Mouse (Mus musculus): ENCODE data around the gene 3110040M04Rik. TPM values are rescaled to one million over a fixed set of nuclear protein-coding genes. Genes with fewer than 3 reads are reported as not detected.

Gene 3110040M04Rik
- polyA plus RNA-seq, 1 experiment: not detected

DNA sequence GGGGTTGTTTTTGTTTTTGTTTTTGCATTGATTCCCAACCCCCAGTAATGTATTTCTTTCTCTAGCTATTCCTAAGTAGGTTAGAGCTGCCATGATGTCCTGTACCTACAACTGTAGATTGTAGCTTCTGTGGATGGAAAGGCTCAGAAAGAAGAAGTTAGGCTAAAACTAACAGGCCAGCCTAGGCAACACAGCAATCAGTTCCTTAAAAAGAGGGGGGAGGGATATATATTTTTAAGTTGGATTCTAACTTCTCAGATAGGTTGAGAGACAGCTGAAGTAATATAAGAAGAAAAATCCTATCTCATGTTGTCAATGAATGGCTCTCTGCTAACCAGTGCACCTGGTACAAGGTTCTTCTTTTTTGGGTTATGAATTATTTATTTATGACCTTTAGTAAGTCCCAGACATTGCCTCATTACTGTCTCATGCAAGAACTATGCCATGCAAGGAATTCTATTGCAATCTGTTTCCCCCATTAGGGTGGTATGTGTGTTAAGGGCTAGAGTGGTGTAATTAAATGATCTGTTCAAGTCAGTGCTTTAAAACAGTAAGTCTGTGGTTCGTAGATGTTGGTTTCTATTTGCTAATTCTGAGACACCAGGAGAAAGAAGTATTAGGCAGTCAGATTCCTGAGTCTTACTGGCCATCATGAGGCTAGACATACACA, 24.5 kb downstream of the 3110040M04Rik start:
- no peak overlapping the region for H3K4me3 ChIP-seq (ENCODE audit: insufficient read depth, low read depth, low read length)
- no peaks in the 10 kb centered on the region for H3K4me1 ChIP-seq (ENCODE audit: control insufficient read depth, insufficient read depth, low read length)
- WGBS: 80% methylated on average over 1 of the region's 1 CpGs
- TF ChIP-seq POLR2A (IDR thresholded peaks at IDR 0.05; ENCODE audit: insufficient read depth, low read depth, low read length) (no peak), CTCF (IDR thresholded peaks at IDR 0.05; ENCODE audit: insufficient read depth, low read depth, low read length) (no peak)
- no peak overlapping the region for H3K27ac ChIP-seq (ENCODE audit: insufficient read depth, low read depth, low read length)

DNA sequence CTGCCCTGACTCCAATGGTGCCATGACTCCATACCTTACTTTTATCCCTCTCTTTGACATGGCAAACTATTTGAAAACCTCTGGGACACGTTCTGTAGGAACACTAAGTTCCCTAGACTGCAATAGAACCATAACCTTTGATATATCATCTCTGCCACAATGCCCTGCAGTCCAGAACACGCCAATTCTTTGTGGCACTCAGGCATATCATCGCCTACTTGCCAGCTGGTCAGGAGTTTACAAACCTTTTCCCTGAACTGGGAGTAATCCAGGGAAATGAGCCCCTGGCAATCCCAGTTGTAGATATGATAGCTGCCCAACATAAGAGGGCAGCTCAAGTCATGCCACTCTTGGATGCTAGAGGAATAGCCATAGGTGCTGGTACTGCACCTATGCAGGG, 28.4 kb downstream of the 3110040M04Rik start:
- WGBS: 92% methylated on average over 3 of the region's 3 CpGs
- no peak for TF ChIP-seq CTCF (IDR thresholded peaks at IDR 0.05; ENCODE audit: insufficient read depth, low read depth, low read length)
- TF ChIP-seq POLR2A (IDR thresholded peaks at IDR 0.05; ENCODE audit: insufficient read depth, low read depth, low read length): no peak

DNA sequence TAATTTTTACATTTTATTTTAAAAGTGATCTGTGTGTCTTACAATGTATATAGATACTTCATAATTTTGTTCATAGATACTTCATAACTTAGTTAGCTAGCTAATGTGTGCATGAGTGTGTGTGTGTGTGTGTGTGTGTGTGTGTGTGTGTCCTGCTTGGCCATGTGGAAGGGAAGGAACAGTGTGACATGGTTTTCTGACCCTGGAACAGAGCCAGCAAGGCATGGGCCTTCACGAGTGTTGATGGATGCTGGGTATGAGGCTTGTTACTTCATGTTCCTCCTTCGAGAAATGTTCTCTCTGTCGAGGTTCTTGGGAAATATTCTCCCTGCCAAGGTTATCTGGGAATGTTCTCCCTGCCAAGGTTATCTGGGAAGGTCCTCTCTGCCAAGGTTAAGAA, 29.8 kb downstream of the 3110040M04Rik start:
- WGBS: 87% methylated on average over 3 of the region's 3 CpGs
- Histone ChIP-seq H3K27ac (ENCODE audit: insufficient read depth, low read depth, low read length) (no peak overlapping the region), H3K4me1 (ENCODE audit: control insufficient read depth, insufficient read depth, low read length) (no peaks in the 10 kb centered on the region), H3K4me3 (ENCODE audit: insufficient read depth, low read depth, low read length) (no peak overlapping the region)
- no peak for TF ChIP-seq CTCF (IDR thresholded peaks at IDR 0.05; ENCODE audit: insufficient read depth, low read depth, low read length)
- TF ChIP-seq POLR2A (IDR thresholded peaks at IDR 0.05; ENCODE audit: insufficient read depth, low read depth, low read length): no peak

More for the DNA sequence above, 28.4 kb downstream of the 3110040M04Rik start:
- Histone ChIP-seq H3K4me3 (ENCODE audit: insufficient read depth, low read depth, low read length) (no peak overlapping the region), H3K4me1 (ENCODE audit: control insufficient read depth, insufficient read depth, low read length) (no peaks in the 10 kb centered on the region), H3K27ac (ENCODE audit: insufficient read depth, low read depth, low read length) (no peak overlapping the region)

DNA sequence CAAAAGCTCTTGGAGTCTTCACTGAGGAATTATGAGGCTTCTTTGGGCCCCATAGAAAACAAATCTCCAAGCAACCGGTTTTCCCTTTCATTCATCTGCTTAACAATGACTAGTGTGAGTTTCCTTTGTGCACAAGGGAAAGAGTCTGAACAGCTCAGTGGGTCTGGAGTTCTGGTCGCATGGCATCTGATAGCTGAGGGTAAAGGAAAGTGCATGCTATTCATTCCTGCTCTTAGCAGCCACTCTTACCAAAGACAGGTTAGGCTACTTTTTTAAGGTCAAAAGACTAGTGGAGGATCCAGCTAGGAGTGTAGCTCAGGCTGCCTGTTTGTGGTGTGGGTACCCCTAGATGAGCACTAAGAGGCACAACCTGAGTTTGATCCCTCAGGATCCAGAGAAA, 31.7 kb downstream of the 3110040M04Rik start:
- Histone ChIP-seq H3K4me3 (ENCODE audit: insufficient read depth, low read depth, low read length) (no peak overlapping the region), H3K4me1 (ENCODE audit: control insufficient read depth, insufficient read depth, low read length) (no peaks in the 10 kb centered on the region), H3K27ac (ENCODE audit: insufficient read depth, low read depth, low read length) (no peak overlapping the region)
- WGBS: 49% methylated on average over 2 of the region's 2 CpGs
- no peak for TF ChIP-seq CTCF (IDR thresholded peaks at IDR 0.05; ENCODE audit: insufficient read depth, low read depth, low read length)
- no peak for TF ChIP-seq POLR2A (IDR thresholded peaks at IDR 0.05; ENCODE audit: insufficient read depth, low read depth, low read length)

DNA sequence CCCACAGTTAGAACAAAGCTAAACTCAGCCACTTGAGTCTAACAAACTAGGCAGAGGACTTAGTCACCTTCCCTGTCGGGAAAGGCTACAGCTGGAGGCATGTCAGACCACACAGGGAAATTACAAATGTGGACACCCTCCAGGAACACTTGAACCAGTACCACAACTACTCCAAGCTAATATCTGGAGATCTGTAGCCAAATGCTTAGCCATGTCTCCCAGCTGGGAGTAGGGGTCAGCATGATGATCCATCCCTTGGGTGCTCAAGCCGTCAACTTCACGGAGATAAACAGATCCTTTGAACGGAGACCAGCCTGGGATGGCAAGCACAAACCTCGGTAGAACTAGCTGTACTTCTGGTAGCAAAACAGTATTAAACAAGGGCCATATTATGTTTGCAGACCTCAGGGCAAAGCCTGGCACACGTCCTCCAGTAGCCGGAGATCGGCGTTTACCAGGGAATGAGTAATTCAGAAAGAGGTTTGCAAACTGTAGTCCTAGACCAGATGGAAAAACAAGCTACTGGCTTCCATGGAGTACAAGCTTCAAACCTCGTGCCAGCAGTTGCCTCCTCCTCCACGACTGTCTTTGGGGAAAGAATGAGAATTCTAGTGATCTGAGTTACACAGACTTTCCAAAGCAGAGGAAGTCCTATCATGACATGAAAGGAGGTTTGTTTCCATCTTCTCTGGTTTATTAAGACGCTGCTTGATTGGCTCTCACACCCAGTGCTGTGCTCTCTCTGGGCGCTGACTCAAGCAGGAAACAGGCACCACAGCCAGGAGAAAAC, 32.4 kb downstream of the 3110040M04Rik start:
- Histone ChIP-seq H3K4me3 (ENCODE audit: insufficient read depth, low read depth, low read length) (no peak overlapping the region), H3K4me1 (ENCODE audit: control insufficient read depth, insufficient read depth, low read length) (no peaks in the 10 kb centered on the region), H3K27ac (ENCODE audit: insufficient read depth, low read depth, low read length) (no peak overlapping the region)
- 24% methylated on average over 13 of the region's 13 CpGs for WGBS
- TF ChIP-seq POLR2A (IDR thresholded peaks at IDR 0.05; ENCODE audit: insufficient read depth, low read depth, low read length): no peak
- no peak for TF ChIP-seq CTCF (IDR thresholded peaks at IDR 0.05; ENCODE audit: insufficient read depth, low read depth, low read length)

DNA sequence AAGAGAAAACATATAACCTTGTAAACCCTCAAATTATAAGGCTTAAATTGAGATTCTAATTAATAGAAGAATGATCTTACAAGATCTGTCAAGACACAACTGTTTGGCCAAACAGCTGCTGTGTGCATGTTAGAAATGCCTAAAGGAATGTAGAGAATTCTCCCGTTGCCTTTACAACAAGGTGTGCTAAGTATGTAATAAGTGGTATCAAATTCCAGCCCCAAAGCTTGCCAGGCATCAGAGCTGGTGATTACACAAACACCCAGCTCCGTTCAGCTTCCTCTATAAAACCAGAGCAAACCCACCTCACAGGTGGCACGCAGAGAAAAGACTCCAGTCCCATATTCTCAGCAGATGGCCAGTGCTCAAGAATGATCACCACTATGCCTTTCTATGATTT, 33.9 kb downstream of the 3110040M04Rik start:
- H3K4me1 ChIP-seq (ENCODE audit: control insufficient read depth, insufficient read depth, low read length): no peaks in the 10 kb centered on the region
- no peak overlapping the region for H3K4me3 ChIP-seq (ENCODE audit: insufficient read depth, low read depth, low read length)
- WGBS: 95% methylated on average over 3 of the region's 3 CpGs
- no peak for TF ChIP-seq CTCF (IDR thresholded peaks at IDR 0.05; ENCODE audit: insufficient read depth, low read depth, low read length)
- TF ChIP-seq POLR2A (IDR thresholded peaks at IDR 0.05; ENCODE audit: insufficient read depth, low read depth, low read length): no peak
- H3K27ac ChIP-seq (ENCODE audit: insufficient read depth, low read depth, low read length): no peak overlapping the region

DNA sequence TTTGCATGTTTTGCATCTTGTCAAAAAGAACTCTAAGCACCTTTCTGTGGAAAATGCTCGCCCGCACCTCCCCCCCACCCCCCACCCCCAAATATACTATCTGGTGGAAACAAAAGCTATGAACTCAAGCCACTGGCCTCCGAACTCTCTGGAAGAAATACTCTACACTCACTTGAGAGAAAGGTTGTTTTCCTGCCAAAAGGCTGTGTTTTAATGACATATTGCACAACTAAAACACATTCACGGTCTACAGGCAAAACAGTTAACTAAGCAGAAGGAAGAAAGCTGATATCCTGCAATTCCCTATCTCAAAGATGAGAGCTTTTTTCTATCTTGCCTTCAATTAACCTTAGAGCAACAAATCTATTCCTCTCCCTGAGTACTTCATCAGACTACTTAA, 39.4 kb downstream of the 3110040M04Rik start:
- Histone ChIP-seq H3K4me3 (ENCODE audit: insufficient read depth, low read depth, low read length) (no peak overlapping the region), H3K27ac (ENCODE audit: insufficient read depth, low read depth, low read length) (no peak overlapping the region), H3K4me1 (ENCODE audit: control insufficient read depth, insufficient read depth, low read length) (no peaks in the 10 kb centered on the region)
- TF ChIP-seq POLR2A (IDR thresholded peaks at IDR 0.05; ENCODE audit: insufficient read depth, low read depth, low read length) (no peak), CTCF (IDR thresholded peaks at IDR 0.05; ENCODE audit: insufficient read depth, low read depth, low read length) (no peak)
- WGBS: 76% methylated on average over 4 of the region's 4 CpGs

DNA sequence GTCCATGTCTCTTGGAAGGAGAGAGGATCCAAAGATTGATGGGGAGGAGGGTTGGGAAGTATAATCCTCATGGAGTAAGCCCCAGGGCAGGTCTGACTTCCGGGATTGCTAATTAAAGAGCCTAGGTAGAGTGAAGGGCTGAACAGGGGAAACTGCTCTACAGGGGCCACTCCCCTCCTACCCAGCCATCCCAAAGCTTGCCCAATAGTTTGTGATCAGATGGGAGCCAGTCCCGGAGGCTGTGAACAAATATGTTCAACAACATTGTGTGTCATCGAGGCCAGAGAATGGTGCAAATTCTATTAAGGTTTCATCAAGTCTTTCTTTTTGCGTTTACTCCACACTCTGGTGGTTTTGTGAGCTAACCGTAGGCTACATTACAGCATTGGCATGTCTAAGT, 40.1 kb downstream of the 3110040M04Rik start:
- Histone ChIP-seq H3K4me3 (ENCODE audit: insufficient read depth, low read depth, low read length) (no peak overlapping the region), H3K4me1 (ENCODE audit: control insufficient read depth, insufficient read depth, low read length) (no peaks in the 10 kb centered on the region), H3K27ac (ENCODE audit: insufficient read depth, low read depth, low read length) (no peak overlapping the region)
- WGBS: 88% methylated on average over 5 of the region's 5 CpGs
- TF ChIP-seq CTCF (IDR thresholded peaks at IDR 0.05; ENCODE audit: insufficient read depth, low read depth, low read length) (no peak), POLR2A (IDR thresholded peaks at IDR 0.05; ENCODE audit: insufficient read depth, low read depth, low read length) (no peak)

DNA sequence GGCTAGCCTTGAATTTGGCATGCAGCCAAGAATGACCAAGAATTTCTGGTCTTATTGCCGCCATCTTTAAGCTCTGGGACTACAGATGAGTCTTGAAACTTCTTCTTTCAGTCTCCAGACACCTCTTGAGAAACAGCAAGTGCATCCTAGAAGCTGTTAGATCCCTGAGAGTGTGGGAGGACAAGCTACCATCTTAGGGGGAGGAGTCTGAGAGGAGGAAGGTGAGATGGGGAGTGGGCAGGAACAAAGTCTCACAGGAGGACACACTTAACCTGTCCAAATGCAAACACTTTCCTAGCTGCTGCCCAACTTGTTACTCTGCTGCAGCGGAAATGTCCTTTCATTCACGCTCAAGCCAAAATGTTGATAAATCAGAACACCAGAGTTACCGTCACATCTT, 40.8 kb downstream of the 3110040M04Rik start:
- Histone ChIP-seq H3K4me3 (ENCODE audit: insufficient read depth, low read depth, low read length) (no peak overlapping the region), H3K4me1 (ENCODE audit: control insufficient read depth, insufficient read depth, low read length) (no peaks in the 10 kb centered on the region), H3K27ac (ENCODE audit: insufficient read depth, low read depth, low read length) (no peak overlapping the region)
- no peak for TF ChIP-seq CTCF (IDR thresholded peaks at IDR 0.05; ENCODE audit: insufficient read depth, low read depth, low read length)
- TF ChIP-seq POLR2A (IDR thresholded peaks at IDR 0.05; ENCODE audit: insufficient read depth, low read depth, low read length): no peak
- WGBS: 98% methylated on average over 4 of the region's 4 CpGs

All from olfactory bulb, adult 2 months (tissue).